25 mouse cellular contexts compared by ENCODE assay signal in genomic region chr17:64755191-64755590, GRCm38 (mm10).
DNase-seq lines count a peak whose midpoint lies in the region; ATAC-seq and TF ChIP-seq lines count a peak whose summit lies in the region.
"Had no signal": no experiment of that assay in that cellular context is flagged by ENCODE, and none has a peak within 500 bp of the region (broad histone marks: within the 10 kb centered on the region; RNA-seq: fewer than 3 reads in every experiment).

No protein-coding gene starts in this region.

- 0 out of 2 replicates have a peak, but pooled peaks cover 6% of the 10 kb centered on the region for H3K36me3 ChIP-seq in forebrain, embryonic 13.5 days (ENCODE audit: poor library complexity, severe bottlenecking)
- H3K36me3 ChIP-seq in forebrain, postnatal 0 days (ENCODE audit: insufficient read depth) = peaks cover 4% of the 10 kb centered on the region; the same call in 1 of the 2 replicates
- H3K36me3 ChIP-seq: lung, embryonic 15.5 days had no signal

- H3K27ac ChIP-seq in forebrain, embryonic 13.5 days = no peak overlapping the region
- no peak overlapping the region for H3K27ac ChIP-seq in forebrain, postnatal 0 days (ENCODE audit: low read depth, low read length)
- H3K27ac ChIP-seq: hindbrain, embryonic 14.5 days; limb, embryonic 13.5 days; liver, embryonic 13.5 days; lung, embryonic 15.5 days; neural tube, embryonic 15.5 days had no signal

- no peaks in the 10 kb centered on the region for H3K4me1 ChIP-seq in forebrain, embryonic 13.5 days
- no peaks in the 10 kb centered on the region for H3K4me1 ChIP-seq in forebrain, postnatal 0 days (ENCODE audit: insufficient read depth)
- H3K4me1 ChIP-seq: limb, embryonic 13.5 days; lung, embryonic 15.5 days; neural tube, embryonic 15.5 days had no signal

- H3K9me3 ChIP-seq in forebrain, embryonic 13.5 days (replicated peaks) = no peaks in the 10 kb centered on the region
- no peaks in the 10 kb centered on the region for H3K9me3 ChIP-seq in forebrain, postnatal 0 days (ENCODE audit: low read length)
- H3K9me3 ChIP-seq: limb, embryonic 13.5 days; liver, embryonic 13.5 days; lung, embryonic 15.5 days; neural tube, embryonic 15.5 days had no signal

- WGBS in forebrain, embryonic 13.5 days = 84% methylated on average over 5 of the region's 5 CpGs
- 79% methylated on average over 5 of the region's 5 CpGs for WGBS in forebrain, postnatal 0 days

- no peak overlapping the region for H3K4me2 ChIP-seq in forebrain, embryonic 13.5 days
- H3K4me2 ChIP-seq in forebrain, postnatal 0 days (ENCODE audit: low read depth) = no peak overlapping the region
- H3K4me2 ChIP-seq: hindbrain, embryonic 14.5 days; limb, embryonic 13.5 days; liver, embryonic 13.5 days; lung, embryonic 15.5 days; neural tube, embryonic 15.5 days had no signal

- no peak for TF ChIP-seq CTCF in forebrain, postnatal 0 days (IDR thresholded peaks at IDR 0.05; ENCODE audit: low read depth)

- no peak for DNase-seq in forebrain, postnatal 0 days
- DNase-seq in retina, embryonic 14.5 days (ENCODE audit: low spot score) = peak; percentile 14
- DNase-seq in retina, postnatal 1 day = no peak
- peak; percentile 25 for DNase-seq in CD4-positive helper T cell, adult 2 months (ENCODE audit: low read depth, low spot score)
- peak; percentile 36 for DNase-seq in induced T-regulatory cell, adult 2 months (ENCODE audit: low read depth)
- DNase-seq in lung, postnatal 10 days = no peak
- DNase-seq in lung, adult 18-20 months = no peak
- DNase-seq: adrenal gland, postnatal 25 days; cerebellum, adult 9-10 months; gastrocnemius, postnatal 14 days; heart, postnatal 36 days; kidney, postnatal 25 days; layer of hippocampus, postnatal 36 days; liver, embryonic 13.5 days; lung, postnatal 4 days; right cerebral cortex, postnatal 14 days; thymus, adult 18-20 months had no signal

- 0 out of 2 replicates have a peak, but pooled peaks have one; percentile 38 for ATAC-seq in forebrain, embryonic 13.5 days
- ATAC-seq in forebrain, postnatal 0 days = no peak
- ATAC-seq: forebrain, embryonic 16.5 days; intestine, embryonic 16.5 days; midbrain, embryonic 16.5 days had no signal

- H3K4me3 ChIP-seq in forebrain, embryonic 13.5 days = no peak overlapping the region
- H3K4me3 ChIP-seq in forebrain, postnatal 0 days (ENCODE audit: low read depth, low read length) = no peak overlapping the region
- H3K4me3 ChIP-seq: limb, embryonic 13.5 days; liver, embryonic 13.5 days; lung, embryonic 15.5 days; neural tube, embryonic 15.5 days had no signal

- no peaks in the 10 kb centered on the region for H3K27me3 ChIP-seq in forebrain, embryonic 13.5 days
- no peaks in the 10 kb centered on the region for H3K27me3 ChIP-seq in forebrain, postnatal 0 days (ENCODE audit: insufficient read depth, low read length)
- H3K27me3 ChIP-seq: limb, embryonic 13.5 days; liver, embryonic 13.5 days; lung, embryonic 15.5 days; neural tube, embryonic 15.5 days had no signal

- no peak overlapping the region for H3K9ac ChIP-seq in forebrain, embryonic 13.5 days
- H3K9ac ChIP-seq in forebrain, postnatal 0 days = no peak overlapping the region
- H3K9ac ChIP-seq: hindbrain, embryonic 14.5 days; limb, embryonic 13.5 days; liver, embryonic 13.5 days; lung, embryonic 15.5 days; neural tube, embryonic 15.5 days had no signal

Comparison
In these comparisons a context has a peak if more than half of its experiments do, and no peak if none do; other contexts are left out.
1. DNase-seq: peak in retina, embryonic 14.5 days (single experiment), CD4-positive helper T cell, adult 2 months (single experiment) and induced T-regulatory cell, adult 2 months (single experiment); none in forebrain, postnatal 0 days (single experiment), retina, postnatal 1 day (single experiment), lung, postnatal 10 days (single experiment) and lung, adult 18-20 months (0 of 2).